Mouse (Mus musculus) 416B (cell line): ENCODE results near the gene Cacng4.

Source experiments
- DNase-seq: peaks from one replicate; pipeline ENCODE4 v3.0.0; 2011; ENCODE audit warnings: low read depth

Cacng4 gene

GRCm38 (mm10) chr11:107720264-107721021, 73.9 kb downstream of the Cacng4 start:
- DNase-seq, result peak; percentile 51

DNA sequence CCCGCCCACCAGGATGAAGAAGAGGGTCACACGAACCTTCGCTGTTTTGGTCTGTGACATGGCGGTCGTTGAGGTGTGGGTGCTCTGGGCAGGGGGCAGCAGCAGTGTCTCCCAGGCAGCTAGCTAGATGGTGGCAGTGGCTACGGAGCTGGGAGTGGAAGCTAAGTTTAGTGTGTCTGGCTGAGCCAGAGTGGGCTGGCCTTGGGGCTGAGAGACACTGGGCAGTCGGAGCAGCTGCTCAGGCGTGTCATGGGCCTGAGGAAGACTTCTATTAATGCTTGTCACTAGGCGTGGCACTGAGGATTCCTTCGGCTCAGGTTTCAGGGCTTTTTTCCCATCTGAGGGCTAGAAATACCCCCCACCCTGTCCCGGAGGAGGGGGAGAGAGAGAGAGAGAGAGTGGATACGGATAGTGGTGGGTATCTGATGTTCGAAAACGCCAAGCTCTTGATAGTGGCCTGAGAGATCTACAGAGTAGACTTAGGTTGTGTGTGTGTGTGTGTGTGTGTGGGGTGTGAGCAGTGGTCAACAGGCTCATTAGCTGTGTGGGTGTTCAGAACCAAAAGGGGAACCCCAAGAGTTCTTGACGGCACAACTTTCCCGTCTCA, 77.9 kb downstream of the Cacng4 start, which contains the start of gene Cacng1:
Cacng1 (minus strand) TSS at position 191 of the 607 bp plus-strand sequence.
- DNase-seq, result no peak

GRCm38 (mm10) chr11:107714368-107714767, 80.0 kb downstream of the Cacng4 start:
- no peak for DNase-seq

DNA sequence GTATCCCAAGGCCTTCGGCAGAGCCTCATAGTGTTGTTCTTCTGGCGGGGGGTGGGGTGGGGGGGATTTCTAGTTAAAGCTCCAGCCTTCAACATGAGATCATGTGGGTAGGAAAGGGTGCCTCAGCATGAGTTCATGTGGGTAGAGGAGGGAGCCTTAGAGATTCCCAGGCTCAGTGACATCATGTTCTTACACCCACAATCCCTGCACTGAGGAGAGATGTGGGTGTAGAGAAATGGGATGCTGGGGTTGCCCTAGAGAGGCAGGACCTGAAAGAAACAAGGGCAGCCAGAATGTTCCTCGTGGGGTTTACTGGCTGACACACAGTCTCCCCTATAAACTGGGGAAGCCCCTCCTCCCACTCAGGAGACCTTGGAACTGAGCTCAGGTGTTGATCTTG, 84.0 kb downstream of the Cacng4 start:
- DNase-seq, result no peak

DNA sequence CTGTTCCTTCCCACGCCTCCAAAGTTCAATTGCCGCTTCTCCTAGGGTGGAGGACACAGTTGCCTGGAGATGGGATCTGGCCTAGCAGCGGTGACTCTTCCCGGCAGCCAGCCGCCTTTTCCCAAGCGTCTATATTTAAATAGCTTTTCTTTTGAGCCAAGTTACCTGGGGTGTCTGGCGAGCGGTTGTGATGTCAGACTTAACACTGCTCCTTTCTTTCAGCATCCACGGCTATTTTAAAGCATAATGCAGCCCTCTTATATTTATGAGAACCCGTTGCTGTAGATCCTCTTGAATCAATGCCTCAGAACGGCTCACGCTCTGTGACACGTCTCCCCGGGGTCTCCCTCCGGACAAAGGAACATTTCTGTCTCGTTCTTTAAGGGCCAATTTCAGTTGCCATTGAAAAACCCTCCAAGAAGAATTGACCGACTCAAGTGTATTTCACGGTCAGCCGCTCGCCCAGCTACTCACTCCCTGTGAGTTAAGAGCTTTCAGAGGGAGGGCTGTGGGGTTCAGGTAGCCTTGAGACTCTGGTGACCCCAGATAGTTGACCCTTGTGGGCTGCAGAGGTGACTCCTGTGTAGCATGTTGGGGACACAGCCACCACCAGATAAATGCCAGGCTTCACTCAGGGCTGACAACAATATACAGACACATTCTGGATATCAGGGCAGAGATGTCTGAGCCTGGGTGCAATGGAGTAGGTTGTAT, 86.3 kb downstream of the Cacng4 start:
- DNase-seq, result no peak

DNA sequence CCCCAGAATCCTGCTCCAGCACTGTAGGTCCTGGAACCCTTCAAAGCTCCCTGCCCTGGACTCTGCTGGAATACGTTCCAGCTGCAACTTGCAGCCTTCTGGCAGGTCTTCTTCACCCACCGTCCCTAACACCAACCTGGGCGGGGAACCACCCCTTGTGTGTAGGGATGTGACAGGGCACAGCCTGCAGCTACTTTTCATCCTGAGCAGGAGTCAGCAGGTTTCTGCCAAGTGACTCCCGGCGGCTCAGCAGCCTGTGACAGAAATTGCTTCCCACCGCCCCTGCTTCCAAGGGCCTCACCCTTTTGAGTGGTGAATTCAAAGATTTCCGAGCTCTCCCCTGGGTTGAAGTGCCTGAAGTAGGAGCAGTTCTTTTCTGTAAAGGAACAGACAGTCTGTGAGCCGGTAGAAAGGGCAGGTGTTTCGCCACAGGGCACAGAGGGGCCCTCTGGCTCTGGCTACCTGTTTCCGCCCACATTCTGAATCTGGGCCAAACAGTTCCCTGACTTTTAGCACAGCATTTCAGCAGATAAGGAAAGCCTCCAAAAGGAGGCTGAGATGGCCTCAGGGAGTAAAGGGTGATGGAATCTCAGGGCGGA, 88.8 kb downstream of the Cacng4 start:
- DNase-seq, result no peak

DNA sequence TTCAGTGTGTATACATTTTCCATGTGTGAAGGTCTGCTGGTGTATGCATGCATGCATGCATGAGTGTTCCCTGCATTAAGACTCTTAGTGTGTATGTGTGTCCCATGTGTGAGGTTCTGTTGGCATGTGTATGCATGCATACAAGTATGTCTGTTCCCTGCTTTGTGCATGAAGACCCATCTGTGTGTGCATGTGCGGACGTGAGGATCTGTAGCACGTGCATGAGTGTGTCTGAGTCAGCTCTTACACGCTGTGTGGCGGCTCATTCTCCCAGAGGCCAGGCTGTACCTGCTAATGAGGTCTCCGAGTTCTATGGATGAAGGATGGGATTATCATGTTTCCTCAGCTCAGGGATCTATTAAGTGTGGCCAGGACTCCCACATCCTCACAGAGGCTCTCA, 89.3 kb downstream of the Cacng4 start:
- no peak for DNase-seq

GRCm38 (mm10) chr11:107703272-107704134, 90.9 kb downstream of the Cacng4 start:
- no peak for DNase-seq

GRCm38 (mm10) chr11:107699967-107700366, 94.4 kb downstream of the Cacng4 start:
- no peak for DNase-seq

DNA sequence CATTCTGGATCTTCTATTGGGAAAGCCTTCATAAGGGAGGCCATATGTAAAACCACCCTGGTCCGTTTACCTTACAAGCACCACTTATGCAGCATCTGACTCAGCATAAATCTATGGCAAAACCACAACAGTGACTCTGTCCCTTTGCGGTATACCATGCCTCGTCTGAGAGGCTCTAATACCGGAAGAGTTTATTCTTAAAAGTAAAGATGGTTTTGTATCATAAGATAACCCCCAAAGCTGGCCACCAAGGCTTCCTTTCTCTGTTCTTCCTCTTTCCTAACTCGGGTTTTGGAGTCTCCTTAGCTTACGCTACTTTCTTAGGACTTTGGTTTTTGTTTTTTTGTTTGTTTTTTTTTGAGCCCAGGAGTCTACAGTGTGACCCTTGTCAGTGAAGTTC, 101.0 kb downstream of the Cacng4 start:
- peak; percentile 98 for DNase-seq

GRCm38 (mm10) chr11:107691569-107691968, 102.8 kb downstream of the Cacng4 start:
- no peak for DNase-seq

DNA sequence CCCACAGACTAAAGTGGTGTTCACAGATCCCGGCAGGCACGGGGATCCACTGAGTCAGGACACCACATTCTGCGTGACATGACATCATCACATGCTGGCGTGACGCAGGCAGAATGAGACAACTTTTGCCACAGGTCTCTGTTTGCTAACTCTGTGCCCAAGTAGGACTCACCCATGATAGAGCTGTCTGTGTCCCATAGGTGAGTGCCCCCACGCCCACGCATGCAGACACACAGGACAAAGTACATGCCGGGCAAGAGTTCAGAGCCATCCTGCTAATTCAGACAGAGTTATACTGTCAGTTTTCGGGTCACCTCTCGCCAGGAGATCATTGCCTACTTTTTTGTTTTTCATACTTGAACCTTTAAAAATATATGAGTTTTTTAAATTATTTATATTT, 105.9 kb downstream of the Cacng4 start:
- no peak for DNase-seq

DNA sequence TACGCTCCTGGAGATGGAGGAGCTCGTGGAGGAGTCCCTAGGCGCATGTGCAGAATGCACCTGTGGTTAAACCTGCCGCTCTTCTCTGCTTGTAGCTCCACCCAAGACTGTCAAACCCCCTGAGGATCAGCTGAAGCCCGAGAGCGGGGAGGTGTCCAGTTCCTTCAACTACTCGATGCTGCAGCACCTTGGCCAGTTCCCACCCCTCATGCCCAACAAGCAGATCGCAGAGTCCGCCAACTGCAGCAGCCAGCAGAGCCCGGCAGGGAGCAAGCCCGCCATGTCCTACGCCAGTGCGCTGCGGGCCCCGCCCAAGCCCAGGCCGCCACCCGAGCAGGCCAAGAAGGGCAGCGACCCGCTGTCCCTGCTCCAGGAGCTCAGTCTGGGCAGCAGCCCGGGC, 108.1 kb downstream of the Cacng4 start:
- DNase-seq, result no peak

GRCm38 (mm10) chr11:107683544-107684465, 110.6 kb downstream of the Cacng4 start:
- DNase-seq, result no peak

DNA sequence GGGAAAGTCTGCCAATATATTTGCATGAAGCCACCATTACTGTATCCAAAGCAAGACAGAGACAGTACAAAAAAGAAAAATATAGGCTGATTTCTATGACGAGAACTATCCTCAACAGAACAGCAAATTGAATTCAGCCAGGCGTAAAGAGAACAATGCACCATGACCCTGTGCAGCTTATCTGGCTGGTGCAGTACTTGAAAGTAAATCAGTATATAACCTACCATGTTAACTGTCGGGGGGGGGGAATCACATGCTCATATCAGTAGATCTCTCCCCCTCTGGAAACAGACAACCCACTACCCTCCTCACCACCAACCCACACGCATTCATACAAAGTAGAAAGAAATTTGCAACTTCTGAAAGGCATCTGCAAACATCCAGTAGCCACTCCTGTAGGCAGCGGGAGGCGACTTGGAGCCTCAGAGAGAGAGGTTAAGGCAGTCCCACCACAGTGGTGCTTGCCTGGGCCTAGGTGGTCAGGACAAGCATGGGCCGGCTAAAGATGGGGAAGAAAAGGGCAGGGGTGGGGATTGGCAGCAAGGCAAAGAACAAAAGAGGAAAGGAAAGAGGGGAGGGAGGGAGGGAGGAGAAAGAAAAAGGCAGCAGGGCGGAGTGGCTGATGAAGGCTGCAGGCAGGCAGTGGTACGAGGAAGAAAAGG, 111.5 kb downstream of the Cacng4 start:
- no peak for DNase-seq
